Mouse (Mus musculus): ENCODE measurements at regions not wholly inside any gene's neighbourhood (a gene's known extent, or its start where the extent isn't known, plus 50 kb on each side); places are given as distances from the start of the nearest gene placed in this dataset.

DNA sequence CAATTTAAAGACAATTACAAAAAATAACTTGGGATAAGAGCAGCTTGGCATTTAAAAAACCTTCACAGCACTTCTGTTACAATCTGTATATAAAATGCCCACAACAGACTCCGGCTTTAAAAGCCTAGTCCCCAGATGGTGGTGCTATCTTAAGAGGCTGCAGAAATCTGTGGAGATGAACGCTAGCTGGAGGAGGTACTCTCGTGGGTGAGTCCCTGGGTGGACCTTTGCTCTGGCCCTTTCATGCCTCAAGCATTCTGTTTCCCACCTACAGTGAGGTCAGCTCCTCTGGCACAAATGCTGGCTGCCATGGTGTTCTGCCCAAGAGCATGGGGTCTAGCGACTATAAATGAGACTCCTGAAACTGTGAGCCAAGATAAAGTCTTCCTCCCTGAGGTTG, 280.6 kb upstream of the 9630041A04Rik start:
- Histone ChIP-seq H3K4me3 (ENCODE audit: insufficient read depth, low read length) (no peak overlapping the region), H3K27ac (ENCODE audit: insufficient read depth, low read length) (no peak overlapping the region), H3K4me1 (ENCODE audit: control insufficient read depth, insufficient read depth, low read length) (no peaks in the 10 kb centered on the region)
- TF ChIP-seq CTCF (IDR thresholded peaks at IDR 0.05; ENCODE audit: extremely low read depth, insufficient read depth, low read length) (no peak), POLR2A (IDR thresholded peaks at IDR 0.05; ENCODE audit: extremely low read depth, insufficient read depth, low read length) (no peak)

DNA sequence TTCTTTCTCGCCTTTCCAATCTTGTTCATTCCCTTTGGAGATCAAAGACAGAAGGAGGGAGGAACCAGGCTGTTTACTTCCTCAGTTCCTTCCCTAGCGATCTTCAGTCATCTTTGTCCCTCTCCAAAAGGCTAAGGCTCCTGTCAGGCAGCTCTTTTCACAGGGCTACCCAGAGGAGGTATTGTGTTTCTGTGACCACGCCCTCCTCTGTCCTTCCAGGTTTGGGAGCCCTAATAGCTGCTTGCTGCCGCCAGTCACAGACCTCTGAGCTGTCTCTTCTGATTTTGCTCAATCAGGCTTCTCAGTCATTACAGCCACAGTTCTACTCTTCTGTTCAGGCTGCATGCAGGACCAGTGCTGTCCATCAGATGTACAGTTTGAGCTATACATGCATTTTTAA, 290.9 kb upstream of the 9630041A04Rik start:
- no peak for TF ChIP-seq CTCF (IDR thresholded peaks at IDR 0.05; ENCODE audit: extremely low read depth, insufficient read depth, low read length)
- no peak for TF ChIP-seq POLR2A (IDR thresholded peaks at IDR 0.05; ENCODE audit: extremely low read depth, insufficient read depth, low read length)
- Histone ChIP-seq H3K27ac (ENCODE audit: insufficient read depth, low read length) (no peak overlapping the region), H3K4me3 (ENCODE audit: insufficient read depth, low read length) (no peak overlapping the region), H3K4me1 (ENCODE audit: control insufficient read depth, insufficient read depth, low read length) (no peaks in the 10 kb centered on the region)

DNA sequence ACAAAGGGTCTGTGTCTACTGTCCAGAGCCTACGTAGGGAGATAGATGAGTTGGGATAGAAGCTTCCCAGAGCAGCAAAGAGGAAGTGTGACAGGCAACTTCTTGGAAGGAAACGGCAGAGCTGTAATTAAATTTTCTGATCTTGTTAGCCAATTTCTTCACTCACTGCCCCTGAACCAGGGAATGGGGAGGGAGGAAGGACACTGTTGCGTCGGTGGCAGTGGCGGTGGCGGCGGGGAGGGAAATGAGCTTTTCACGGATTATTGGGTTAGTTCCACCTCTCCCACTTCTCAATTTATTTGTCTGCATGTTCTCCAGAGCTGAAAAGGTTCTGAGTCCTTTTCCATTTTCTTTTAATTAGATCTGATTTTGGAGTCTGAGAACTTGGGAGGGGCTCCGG, 298.4 kb upstream of the 9630041A04Rik start:
- Histone ChIP-seq H3K27ac (ENCODE audit: insufficient read depth, low read length) (no peak overlapping the region), H3K4me3 (ENCODE audit: insufficient read depth, low read length) (no peak overlapping the region), H3K4me1 (ENCODE audit: control insufficient read depth, insufficient read depth, low read length) (no peaks in the 10 kb centered on the region)
- no peak for TF ChIP-seq POLR2A (IDR thresholded peaks at IDR 0.05; ENCODE audit: extremely low read depth, insufficient read depth, low read length)
- no peak for TF ChIP-seq CTCF (IDR thresholded peaks at IDR 0.05; ENCODE audit: extremely low read depth, insufficient read depth, low read length)

DNA sequence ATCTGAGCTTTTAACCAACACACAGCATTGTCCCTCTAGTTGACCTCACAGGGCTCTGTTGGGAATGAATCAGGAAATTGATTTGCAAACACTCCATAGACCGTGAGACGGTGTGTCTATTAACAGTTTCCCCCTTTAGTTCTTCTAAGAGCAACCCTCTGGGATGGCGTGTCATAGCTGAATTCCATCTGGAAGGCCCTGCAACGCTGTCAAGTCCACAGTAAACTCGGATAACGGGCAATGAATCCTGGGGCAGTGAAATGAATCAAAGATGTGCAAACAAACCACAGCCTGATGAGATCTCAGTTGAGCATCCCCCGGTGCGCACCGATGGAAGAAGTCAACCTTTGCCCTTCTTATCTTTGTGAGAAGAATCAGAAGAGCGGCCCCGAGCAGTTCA, 302.3 kb upstream of the 9630041A04Rik start:
- no peak for TF ChIP-seq CTCF (IDR thresholded peaks at IDR 0.05; ENCODE audit: extremely low read depth, insufficient read depth, low read length)
- no peak for TF ChIP-seq POLR2A (IDR thresholded peaks at IDR 0.05; ENCODE audit: extremely low read depth, insufficient read depth, low read length)
- H3K4me3 ChIP-seq (ENCODE audit: insufficient read depth, low read length), result no peak overlapping the region

DNA sequence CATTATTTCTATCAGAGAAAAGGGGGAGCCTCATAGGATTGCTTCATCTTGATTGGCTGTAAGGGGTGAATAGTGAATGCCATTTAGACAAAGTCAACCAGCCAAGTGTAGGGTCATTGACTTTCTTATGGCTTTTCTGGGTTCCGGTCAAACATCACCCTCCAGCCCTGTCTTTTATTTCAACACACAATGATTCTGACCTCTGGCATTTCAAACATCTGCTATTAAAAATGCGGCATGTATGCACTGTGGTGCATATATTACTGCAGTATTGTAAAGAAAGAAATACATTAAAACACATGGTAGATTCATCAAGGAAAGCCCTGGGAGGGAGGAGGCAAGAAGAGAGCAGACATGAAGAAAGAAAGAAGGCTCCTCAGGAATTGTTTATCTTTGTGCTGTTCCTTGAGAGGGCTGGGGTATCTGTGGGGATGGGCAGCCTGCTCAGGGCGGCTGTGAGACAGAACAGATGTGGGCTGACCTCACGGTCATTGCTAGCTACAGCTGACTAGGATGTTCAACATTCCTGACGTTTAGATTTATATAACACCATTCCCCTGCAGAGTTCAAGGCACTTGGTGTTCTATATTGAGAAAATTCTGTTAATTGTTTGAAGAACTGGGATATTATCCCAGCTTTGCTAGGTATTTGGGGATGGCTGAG, 303.5 kb upstream of the Ppp2r3a start:
- H3K4me3 ChIP-seq (ENCODE audit: insufficient read depth, low read length), result no peak overlapping the region
- no peaks in the 10 kb centered on the region for H3K4me1 ChIP-seq (ENCODE audit: control insufficient read depth, insufficient read depth, low read length)
- H3K27ac ChIP-seq (ENCODE audit: insufficient read depth, low read length), result no peak overlapping the region
- TF ChIP-seq POLR2A (IDR thresholded peaks at IDR 0.05; ENCODE audit: extremely low read depth, insufficient read depth, low read length) (no peak), CTCF (IDR thresholded peaks at IDR 0.05; ENCODE audit: extremely low read depth, insufficient read depth, low read length) (no peak)

More for the DNA sequence above, 302.3 kb upstream of the 9630041A04Rik start:
- Histone ChIP-seq H3K4me1 (ENCODE audit: control insufficient read depth, insufficient read depth, low read length) (no peaks in the 10 kb centered on the region), H3K27ac (ENCODE audit: insufficient read depth, low read length) (no peak overlapping the region)

DNA sequence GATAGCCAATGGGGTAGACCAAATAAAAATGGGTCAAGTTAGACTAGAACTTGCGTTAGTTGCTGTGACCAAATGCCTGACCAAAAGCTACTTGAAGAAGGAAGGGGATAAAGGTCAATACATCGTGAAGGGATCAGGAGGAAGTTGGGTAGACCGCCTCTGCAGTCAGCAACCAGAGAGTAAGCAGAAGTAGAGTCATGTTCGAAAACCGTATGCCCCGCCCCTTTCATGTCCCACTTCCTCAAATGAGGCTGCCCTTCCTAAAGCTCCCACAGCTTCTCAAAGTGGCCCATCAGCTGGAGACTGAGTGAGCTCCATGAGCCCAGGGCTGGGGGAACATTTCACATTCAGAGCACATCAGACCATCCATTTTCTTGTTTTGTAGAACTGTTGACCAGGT, 301.2 kb upstream of the Ppp2r3a start:
- Histone ChIP-seq H3K27ac (ENCODE audit: insufficient read depth, low read length) (no peak overlapping the region), H3K4me1 (ENCODE audit: control insufficient read depth, insufficient read depth, low read length) (no peaks in the 10 kb centered on the region), H3K4me3 (ENCODE audit: insufficient read depth, low read length) (no peak overlapping the region)
- TF ChIP-seq CTCF (IDR thresholded peaks at IDR 0.05; ENCODE audit: extremely low read depth, insufficient read depth, low read length) (no peak), POLR2A (IDR thresholded peaks at IDR 0.05; ENCODE audit: extremely low read depth, insufficient read depth, low read length) (no peak)

DNA sequence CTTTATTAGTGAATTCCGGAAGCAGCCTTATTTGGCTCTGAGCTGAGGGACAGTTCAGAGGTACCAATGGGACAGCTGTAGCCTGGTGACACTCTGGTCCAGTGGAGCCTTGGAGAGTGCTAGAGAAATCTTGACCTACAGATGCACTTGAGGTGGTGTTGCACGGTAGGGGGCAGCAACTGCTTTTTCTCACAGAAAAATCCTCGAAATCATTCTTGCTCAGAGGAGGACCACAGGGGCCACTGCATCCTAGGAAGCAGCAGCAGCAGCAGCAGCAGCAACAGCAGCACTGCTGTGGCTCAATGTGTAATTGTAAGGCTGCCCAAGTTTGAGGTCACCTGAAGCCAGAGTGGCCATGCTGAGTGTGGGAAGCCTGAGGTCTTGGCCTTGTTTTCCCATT, 299.7 kb upstream of the Ppp2r3a start:
- Histone ChIP-seq H3K4me3 (ENCODE audit: insufficient read depth, low read length) (no peak overlapping the region), H3K27ac (ENCODE audit: insufficient read depth, low read length) (no peak overlapping the region), H3K4me1 (ENCODE audit: control insufficient read depth, insufficient read depth, low read length) (no peaks in the 10 kb centered on the region)
- TF ChIP-seq POLR2A (IDR thresholded peaks at IDR 0.05; ENCODE audit: extremely low read depth, insufficient read depth, low read length) (no peak), CTCF (IDR thresholded peaks at IDR 0.05; ENCODE audit: extremely low read depth, insufficient read depth, low read length) (peak; percentile 18; the same call in 1 of the 2 replicates)

DNA sequence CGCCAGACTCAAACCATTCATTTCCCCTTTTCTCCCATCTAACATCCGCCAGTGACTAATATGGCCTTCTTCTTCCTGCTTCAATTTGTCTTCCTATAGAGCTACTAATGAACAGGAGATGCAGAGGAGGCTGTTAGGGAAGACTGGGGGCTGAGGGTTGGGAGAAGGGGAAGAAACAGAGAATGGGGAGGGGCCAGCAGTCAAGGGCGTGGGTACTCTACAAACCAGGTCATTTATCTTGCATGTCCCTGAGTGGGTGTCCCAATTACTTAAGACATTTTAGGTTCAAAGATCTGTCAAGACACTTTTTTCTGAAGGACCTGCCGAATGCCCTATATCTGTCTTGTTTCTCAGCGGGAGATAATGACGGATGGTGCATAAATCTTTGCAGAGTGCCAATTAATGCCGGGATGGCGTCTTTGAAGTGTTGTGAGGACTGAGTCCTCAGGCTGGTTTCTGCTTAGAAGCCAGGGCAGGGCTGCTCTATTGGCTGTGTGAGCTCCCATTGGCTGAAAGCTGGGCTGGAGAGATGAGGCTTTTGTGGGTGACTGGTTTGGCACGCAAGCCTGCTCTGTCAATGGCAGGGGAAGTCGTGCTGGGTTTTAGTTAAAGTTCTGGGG, 294.7 kb upstream of the Ppp2r3a start:
- TF ChIP-seq POLR2A (IDR thresholded peaks at IDR 0.05; ENCODE audit: extremely low read depth, insufficient read depth, low read length) (no peak), CTCF (IDR thresholded peaks at IDR 0.05; ENCODE audit: extremely low read depth, insufficient read depth, low read length) (no peak)
- H3K27ac ChIP-seq (ENCODE audit: insufficient read depth, low read length), result no peak overlapping the region
- H3K4me3 ChIP-seq (ENCODE audit: insufficient read depth, low read length), result no peak overlapping the region
- no peaks in the 10 kb centered on the region for H3K4me1 ChIP-seq (ENCODE audit: control insufficient read depth, insufficient read depth, low read length)

DNA sequence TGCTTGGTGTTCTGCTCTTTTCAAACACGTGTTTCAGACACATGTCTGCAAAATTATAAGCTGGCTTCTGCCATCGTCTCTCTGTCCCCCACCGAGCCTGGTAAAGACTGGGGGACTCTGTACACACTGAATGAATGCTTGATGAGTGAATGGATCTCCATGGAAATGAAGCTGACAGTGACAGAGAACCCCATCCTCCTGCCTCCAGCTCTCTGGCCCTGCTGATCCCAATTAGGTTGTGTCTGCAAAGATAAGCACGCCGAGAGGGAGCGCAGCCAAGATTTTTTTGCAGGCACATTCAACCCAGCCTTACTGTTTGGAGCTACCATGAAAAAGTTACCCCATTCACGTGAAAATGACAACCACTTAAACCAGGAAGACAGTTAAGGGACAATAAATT, 266.5 kb upstream of the Ppp2r3a start:
- H3K4me1 ChIP-seq (ENCODE audit: control insufficient read depth, insufficient read depth, low read length), result no peaks in the 10 kb centered on the region
- TF ChIP-seq CTCF (IDR thresholded peaks at IDR 0.05; ENCODE audit: extremely low read depth, insufficient read depth, low read length), result no peak
- no peak for TF ChIP-seq POLR2A (IDR thresholded peaks at IDR 0.05; ENCODE audit: extremely low read depth, insufficient read depth, low read length)
- H3K27ac ChIP-seq (ENCODE audit: insufficient read depth, low read length), result no peak overlapping the region
- no peak overlapping the region for H3K4me3 ChIP-seq (ENCODE audit: insufficient read depth, low read length)

DNA sequence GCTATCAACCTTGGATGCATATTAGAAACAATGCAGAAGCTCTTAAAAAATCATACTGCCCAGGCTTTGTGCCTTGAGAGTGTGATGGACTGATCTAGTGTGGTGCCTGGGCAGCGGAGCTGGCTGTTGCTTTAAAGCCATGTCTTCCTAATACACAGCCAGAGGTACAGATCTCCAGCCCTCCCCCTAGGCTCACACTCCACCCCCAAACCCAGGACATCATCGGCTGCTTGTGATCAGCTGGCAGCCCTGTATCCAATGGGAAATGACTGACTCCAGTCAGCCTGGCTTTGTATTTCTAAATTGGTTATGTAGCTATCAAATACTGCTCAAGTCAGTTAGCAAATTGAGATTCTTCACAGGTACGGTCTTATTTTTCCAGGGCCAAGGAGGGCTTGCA, 259.2 kb upstream of the Ppp2r3a start:
- Histone ChIP-seq H3K27ac (ENCODE audit: insufficient read depth, low read length) (no peak overlapping the region), H3K4me1 (ENCODE audit: control insufficient read depth, insufficient read depth, low read length) (no peaks in the 10 kb centered on the region), H3K4me3 (ENCODE audit: insufficient read depth, low read length) (no peak overlapping the region)
- TF ChIP-seq CTCF (IDR thresholded peaks at IDR 0.05; ENCODE audit: extremely low read depth, insufficient read depth, low read length), result no peak
- no peak for TF ChIP-seq POLR2A (IDR thresholded peaks at IDR 0.05; ENCODE audit: extremely low read depth, insufficient read depth, low read length)

All from cortical plate, adult 2 months (tissue).